8 mouse cellular contexts compared by ENCODE assay signal in the genomic region with DNA sequence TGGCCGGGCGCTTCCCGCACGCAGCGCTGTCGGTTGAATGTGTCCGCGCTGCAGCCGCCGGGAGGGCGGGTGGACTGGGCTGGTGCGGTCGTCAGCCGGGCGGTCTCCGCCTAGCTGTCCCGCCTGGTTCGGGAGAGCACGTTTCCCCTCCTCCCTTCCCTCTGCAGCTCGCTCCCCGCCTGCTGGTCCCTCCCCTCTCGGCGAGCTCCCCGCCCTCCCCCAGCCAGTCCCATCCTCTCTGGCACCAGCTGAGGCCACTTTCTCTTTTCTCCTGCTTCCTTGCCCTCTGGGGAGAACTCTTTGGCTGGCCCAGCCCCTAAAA. TPM values are rescaled to one million over a fixed set of nuclear protein-coding genes. Genes with fewer than 3 reads are reported as not detected.
DNase-seq lines count a peak whose midpoint lies in the region; ATAC-seq lines count a peak whose summit lies in the region.

Gene Prickle2 (minus strand): TSS at position 11 of the 322 bp plus-strand sequence.

- H3K27me3 ChIP-seq in hindbrain, embryonic 14.5 days (ENCODE audit: control insufficient read depth, insufficient read depth, low read length), result no peaks in the 10 kb centered on the region

- H3K27ac ChIP-seq in hindbrain, embryonic 14.5 days, result peak within 1 kb of the TSS; percentile 65

- 0% methylated on average over 13 of the region's 24 CpGs for WGBS in hindbrain, embryonic 14.5 days

- H3K36me3 ChIP-seq in hindbrain, embryonic 14.5 days (replicated peaks; ENCODE audit: control insufficient read depth, insufficient read depth), result 0 out of 2 replicates have a peak, but pooled peaks cover 7% of the 10 kb centered on the region

- peak; percentile 92 for ATAC-seq in hindbrain, embryonic 14.5 days (ENCODE audit: low FRiP score)
- ATAC-seq in erythroid progenitor cell, adult 5-6 weeks (replicated peaks; ENCODE audit: low FRiP score, poor library complexity, severe bottlenecking), result no peak

- H3K4me1 ChIP-seq in hindbrain, embryonic 14.5 days (replicated peaks; ENCODE audit: control insufficient read depth, insufficient read depth, low read length), result peaks cover 32% of the 10 kb centered on the region

- peak within 1 kb of the TSS; percentile 80 for H3K9ac ChIP-seq in hindbrain, embryonic 14.5 days

- H3K4me2 ChIP-seq in hindbrain, embryonic 14.5 days (replicated peaks), result peak within 1 kb of the TSS; percentile 68

- H3K4me3 ChIP-seq in hindbrain, embryonic 14.5 days (replicated peaks; ENCODE audit: low read length), result peak within 1 kb of the TSS; percentile 82

- H3K9me3 ChIP-seq in hindbrain, embryonic 14.5 days (ENCODE audit: control insufficient read depth, low read length), result no peaks in the 10 kb centered on the region

- DNase-seq in adrenal gland, adult 8-10 months, result peak; percentile 69
- DNase-seq in cerebellum, postnatal 4 days (ENCODE audit: low spot score in 2 of 2), result peak; percentile 36 to 65
- peak; percentile 13 to 53 for DNase-seq in gastrocnemius, adult 8-10 months (ENCODE audit: low spot score in 2 of 2)
- DNase-seq in hindbrain, embryonic 14.5 days (ENCODE audit: low spot score), result peak; percentile 64
- DNase-seq in left cerebral cortex, adult 11 months (ENCODE audit: low spot score), result peak; percentile 41
- peak; percentile 92 for DNase-seq in lung, postnatal 10 days
- DNase-seq in right cerebral cortex, adult 2 months (ENCODE audit: low spot score in 2 of 2), result peak; percentile 55 to 59

RNA-seq across cellular contexts. Expression of gene Prickle2, which starts in this region (rescaled TPM):
- total RNA-seq in adrenal gland, adult 8-10 months (2022), result 10 to 100 TPM; 10.7 to 14.3 (median 12.0) TPM
- total RNA-seq in gastrocnemius, adult 8-10 months (2022), result 1 to 10 TPM; 1.2 to 1.6 (median 1.3) TPM
- polyA plus RNA-seq in hindbrain, embryonic 14.5 days (2014; fragmentation: Nextera tagmentation; extraction: Ambion mirVana), result 18.6 and 20.2 TPM in 2 replicates
- not detected in 2 replicates for total RNA-seq in erythroid progenitor cell, adult 5-6 weeks (2015; ENCODE audit: low replicate concordance)
- not detected in 2 replicates for total RNA-seq in erythroid progenitor cell, adult 5-6 weeks (2017; ENCODE audit: low replicate concordance)

Comparison
In these comparisons a context has a peak if more than half of its experiments do, and no peak if none do; other contexts are left out.
1. RNA of gene Prickle2 (total RNA-seq): 10.7 to 14.3 TPM in adrenal gland, adult 8-10 months; 1.2 to 1.6 TPM in gastrocnemius, adult 8-10 months and not detected in erythroid progenitor cell, adult 5-6 weeks; every median in the first group is over 4 times any median in the second.
2. DNase-seq: peak in every context shown above with its lines; median percentile 92 in lung, postnatal 10 days; 69 in adrenal gland, adult 8-10 months; 64 in hindbrain, embryonic 14.5 days; 57 in right cerebral cortex, adult 2 months; 50 in cerebellum, postnatal 4 days; 41 in left cerebral cortex, adult 11 months; 33 in gastrocnemius, adult 8-10 months.